Mouse (Mus musculus): ENCODE results near the gene Gm45717.
A peak's percentile ranks its signal among the peaks of the same experiment; 100 is the strongest.
"Not testable (repeated sequence)": the region's sequence is repeated elsewhere in the genome, so short reads cannot be mapped to it uniquely, and the experiment has no call there.

The Gm45717 gene

DNA sequence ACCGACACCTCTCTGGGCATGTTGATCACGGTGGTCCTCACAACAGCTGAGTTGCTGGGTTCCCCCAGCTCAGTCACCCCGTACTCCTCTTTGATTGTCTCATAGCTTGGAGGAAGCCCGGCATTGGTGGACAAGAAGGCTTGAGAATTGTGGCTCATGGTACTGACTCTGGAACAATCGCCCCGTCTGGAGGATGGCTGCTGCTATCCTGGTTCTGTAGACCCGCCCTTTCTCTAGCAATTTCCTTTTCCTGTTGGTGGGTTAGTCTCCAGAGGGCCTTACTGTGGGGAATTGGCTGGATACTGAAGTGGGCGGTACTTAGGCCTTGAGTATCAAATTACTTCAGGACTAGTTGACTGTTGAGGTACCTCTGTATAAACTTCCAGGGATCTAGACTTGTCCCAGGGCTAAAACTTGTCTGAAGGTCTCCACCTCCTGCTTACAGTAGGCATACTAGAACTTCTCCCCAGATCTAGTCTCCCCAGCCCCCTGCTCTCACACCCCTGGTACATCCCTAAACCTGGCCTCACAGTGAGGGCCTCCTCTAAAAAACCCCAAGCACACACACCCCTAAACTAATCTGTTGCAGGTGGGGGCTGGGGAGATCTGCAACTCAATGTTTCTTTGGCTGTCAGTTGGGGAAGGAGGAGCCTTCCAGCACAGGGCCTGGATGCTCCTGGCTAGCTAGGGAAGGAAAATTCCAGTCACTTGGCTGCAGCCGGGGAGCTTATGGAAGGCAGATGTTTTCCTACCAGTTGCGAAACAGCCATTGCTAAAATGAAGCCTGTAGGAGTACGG lies at the start of gene Gm45717, which contains the start of gene Ifitm2:
Gm45717 (minus strand) TSS at position 180 of the 798 bp plus-strand sequence.
Ifitm2 (minus strand) TSS at position 230 of the 798 bp plus-strand sequence.
- DNase-seq (ENCODE audit: low spot score): peak; percentile 67

DNA sequence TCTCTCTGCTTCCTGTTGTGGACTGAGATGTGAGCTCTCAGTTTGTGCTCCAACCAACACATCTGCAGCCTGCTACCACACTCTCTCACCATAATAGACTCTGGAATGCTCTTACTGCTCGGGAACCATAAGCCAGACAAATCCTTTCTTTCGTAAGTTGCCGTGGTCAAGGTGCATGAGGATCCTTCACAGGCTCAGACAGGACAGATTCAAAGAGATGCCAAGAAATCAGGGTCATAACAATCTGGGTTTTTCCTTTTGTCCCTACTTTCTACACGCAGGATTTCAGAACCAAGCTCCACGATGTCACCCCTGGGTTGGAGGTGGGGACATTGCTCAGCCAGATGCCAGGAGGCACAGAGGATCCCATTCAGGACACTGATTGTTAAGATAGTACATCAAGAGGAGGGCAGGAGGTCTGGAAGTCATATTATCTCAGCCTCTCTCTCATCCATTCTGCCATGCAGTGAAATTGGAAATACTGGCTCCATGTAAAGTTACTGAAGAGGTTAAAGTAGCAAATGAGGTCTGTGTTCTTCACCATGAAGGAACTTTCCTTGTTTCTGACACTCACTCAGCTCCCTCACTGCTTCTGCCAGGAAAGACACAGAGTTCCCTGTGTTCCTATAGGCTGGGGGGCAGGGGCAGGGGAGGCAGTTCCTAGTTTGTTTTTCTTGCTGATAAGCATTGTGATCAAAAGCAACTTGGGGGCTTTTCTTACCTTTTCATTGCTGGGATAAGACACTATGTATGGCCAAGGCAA lies 47.7 kb upstream of the Gm45717 start:
- DNase-seq (ENCODE audit: low spot score): no peak

DNA sequence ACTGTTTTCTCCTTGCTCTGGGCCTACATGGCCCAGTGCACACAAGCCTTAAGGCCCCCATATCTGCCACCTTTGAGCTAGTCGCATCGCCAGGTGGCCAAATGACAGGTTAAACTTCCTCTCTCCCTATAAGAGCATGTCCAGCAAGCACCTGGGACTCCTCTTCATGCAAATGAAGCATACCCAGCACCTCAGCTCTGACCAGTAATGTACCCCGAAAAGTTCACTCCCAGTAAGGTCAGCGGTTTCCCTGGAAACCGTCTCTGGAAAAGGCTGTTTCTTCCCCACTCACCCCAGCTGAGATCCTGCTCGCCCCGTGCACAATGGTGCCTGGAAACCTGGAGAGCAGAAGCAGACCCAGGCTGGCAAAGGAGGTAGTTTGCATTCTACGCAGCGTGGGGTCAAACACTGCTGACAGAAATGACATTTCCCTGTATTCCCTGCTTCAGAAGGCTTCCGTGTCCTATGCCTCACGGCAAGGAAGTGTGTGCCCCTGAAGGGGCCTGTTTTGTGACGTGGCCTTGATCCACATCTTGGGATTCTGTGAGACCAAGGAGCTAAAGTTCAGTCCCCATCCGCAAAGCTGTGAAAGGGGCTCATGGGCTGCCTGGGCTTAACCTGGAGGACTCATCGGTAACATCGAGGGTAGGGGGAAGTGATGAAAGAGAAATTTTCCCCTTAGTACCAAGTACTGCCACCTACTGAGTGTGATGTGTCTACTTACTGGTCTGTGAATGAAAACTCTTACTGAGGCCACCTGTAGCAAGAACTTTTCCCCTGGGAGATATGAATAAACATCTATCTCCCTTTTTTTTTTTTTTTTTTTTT lies 45.4 kb upstream of the Gm45717 start:
- no peak for DNase-seq (ENCODE audit: low spot score)

DNA sequence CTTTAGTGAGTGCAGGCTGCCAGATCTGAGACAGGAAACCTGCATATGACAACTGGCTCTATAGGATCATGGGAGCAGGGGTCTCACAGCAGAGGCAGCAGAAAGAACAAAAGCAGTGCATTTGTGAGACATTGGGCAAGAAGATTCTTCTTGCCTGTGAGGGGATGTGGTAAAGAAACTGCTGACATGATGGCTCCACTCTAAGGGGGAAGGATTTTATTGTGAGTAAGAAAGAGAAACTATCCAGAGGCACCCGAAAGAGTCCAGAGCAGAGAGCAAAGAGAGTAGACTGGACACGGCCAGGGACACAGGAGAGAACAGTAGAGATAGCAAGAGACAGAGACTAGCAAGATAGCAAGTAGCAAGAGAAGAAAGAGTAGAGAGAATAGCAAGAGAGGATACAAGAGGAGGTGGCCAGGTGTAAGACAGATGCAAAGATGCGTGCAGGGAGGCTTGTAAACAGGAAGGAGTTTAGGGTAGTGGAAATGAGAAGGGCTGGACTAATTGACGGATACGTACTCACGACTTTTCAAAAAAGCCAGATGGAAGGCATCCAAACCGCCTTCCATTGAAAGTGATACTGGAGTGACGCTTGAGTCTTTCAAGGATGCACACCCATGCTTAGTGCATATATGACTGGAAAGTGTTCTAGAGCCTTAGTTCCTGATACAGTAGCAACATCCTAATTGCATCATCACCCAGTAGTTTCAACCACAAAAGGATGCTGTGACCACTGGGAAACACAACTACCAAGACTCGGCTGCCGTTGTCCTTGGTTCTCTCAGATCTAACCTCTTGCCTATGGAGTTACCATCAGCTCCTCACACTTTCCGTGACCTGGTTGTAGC lies 43.3 kb upstream of the Gm45717 start:
- DNase-seq (ENCODE audit: low spot score): no peak

DNA sequence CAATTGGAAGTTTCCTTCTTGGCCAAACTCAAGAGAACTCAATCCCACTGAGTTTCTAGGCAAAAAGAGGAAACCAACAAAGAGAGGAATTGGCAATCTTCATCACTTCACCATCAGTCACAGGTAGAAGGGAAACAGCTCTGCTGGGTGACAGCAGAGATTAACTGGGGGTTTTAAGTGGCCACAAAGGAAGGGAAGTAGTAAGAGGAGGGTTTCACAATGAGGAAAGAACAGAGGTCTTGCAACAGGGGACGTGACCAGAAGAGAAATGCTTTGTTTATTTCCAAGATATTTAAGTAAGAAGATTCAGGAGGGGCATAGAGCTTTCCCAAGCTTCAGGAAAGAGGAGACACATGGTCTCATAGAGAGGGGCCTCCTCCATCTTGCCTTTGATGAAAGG lies 42.1 kb upstream of the Gm45717 start:
- DNase-seq (ENCODE audit: low spot score): no peak

DNA sequence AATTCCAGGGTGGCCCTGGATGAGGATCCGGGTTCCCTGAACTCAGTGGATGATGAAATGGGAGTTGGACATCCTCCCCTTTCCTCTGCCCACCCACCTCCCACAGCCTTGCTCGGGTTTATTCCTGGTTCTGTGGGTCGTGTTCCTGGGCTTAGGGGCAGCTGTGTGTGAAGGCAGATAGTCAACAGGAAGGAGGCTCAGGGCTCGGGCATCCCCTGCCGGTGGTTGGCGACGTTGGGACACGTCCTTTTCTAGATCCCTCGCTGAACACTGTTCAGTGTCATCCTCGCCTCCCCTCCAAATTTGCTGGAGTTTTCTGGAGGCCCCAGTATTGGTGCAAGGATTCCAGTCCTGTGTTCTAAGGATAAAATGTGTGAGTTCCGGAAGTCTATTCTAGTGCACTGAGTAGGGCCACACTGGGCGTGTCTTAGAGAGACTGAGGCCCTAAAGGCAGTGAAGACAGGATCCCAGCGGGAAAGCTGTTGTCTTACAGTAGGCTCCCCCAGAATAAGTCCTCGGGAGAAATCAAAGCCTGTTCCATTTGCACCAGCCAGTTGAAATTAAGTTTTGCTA lies 35.5 kb upstream of the Gm45717 start:
- DNase-seq (ENCODE audit: low spot score): no peak

DNA sequence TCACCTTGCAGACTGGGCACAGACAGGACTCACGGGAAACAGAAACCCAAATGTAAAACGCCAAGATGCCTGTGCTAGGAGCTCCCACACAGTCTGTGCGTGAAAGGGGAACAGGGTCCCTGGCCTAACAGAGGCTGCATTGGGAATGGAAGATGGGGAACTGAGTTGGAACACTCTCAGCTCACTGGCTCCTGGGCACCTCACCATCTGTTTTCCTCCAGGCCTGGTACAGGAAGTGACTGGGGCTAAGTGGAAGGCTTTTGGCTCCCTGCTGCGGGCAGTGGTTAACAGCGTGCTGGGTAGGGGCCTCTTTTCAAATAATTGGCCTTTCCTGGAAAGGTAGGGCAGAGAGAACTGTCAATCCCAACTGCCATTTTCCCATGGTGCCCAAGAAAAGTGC lies 34.9 kb upstream of the Gm45717 start:
- DNase-seq (ENCODE audit: low spot score): no peak

DNA sequence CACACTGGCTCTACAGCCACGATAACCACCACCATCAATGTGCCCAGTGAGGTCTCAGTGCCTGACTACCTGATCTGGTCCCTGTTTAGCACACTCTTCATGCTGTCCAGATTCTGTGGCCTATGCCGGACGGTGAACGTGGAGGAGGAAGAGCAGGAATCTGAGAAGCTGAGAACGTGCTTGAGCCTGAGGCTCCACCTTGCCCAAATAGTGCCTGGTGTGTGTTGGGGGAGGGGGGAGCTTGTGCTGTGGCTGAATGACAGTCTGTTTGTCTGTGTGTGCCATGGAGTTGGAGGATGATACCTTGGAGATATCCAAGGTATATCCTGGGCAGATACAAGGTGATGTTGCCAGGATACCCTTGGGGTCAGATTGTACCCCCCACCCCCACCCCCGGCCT lies 34.4 kb upstream of the Gm45717 start:
- no peak for DNase-seq (ENCODE audit: low spot score)

DNA sequence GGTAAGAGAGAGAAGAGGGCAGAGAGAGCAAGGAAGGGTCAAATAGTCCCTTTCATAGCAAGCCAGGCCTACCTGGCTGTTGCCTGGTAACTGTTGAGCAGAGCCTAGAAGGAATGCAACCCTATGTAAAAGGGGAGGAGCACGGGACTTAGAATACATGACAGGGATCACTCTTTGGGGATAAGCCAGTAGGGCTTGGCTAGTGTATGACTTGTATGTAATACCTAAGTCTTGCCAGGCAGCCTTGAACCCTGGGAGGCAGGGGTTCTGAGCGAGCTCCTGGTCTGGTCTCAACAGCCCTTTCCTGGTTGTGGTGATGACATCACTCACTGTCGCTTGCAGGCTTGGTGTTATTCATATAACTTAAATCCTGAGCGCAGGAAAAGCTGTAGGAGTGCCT lies 33.3 kb upstream of the Gm45717 start:
- no peak for DNase-seq (ENCODE audit: low spot score)

DNA sequence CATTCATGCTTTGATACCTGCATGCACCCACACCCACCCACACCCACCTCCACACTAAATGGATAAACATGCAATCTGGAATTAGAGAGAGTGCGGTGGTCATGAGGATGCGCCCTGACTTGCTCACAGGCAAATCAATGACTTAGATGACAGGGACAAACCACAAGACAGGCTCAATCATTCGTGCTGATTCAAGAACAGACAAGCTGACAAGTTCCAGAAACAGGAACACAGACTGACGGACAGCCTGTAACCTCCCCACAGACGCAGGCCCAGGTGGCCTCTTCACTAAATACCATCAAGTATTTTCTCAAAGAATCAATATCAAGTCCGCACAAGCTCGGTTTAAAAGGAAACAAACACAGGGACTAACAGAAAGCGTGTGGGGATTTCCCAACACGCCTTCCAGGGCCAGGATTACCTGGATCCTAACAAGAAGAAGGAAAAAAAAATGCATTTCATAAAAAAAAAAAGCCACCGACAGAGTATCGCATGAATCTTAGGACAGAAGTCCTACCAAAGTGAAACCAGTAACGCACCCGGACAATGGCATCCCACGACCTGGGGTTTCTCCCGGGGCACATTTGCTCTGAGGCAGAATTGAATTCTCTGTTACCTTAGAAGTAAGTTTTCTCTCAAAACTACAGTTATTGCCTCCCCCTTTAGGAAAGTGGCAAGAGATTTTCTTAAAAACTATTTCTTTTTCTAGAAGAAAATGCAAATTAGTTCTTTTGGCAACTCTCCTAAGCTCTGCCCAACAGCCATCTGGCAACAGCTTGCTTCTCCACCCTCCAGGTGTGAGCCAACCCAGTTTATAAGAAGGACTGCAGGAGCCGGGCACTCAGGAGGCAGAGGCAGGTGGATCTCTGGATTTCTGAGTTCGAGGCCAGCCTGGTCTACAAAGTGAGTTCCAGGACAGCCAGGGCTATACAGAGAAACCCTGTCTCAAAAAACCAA lies 31.7 kb upstream of the Gm45717 start:
- DNase-seq (ENCODE audit: low spot score): no peak

DNA sequence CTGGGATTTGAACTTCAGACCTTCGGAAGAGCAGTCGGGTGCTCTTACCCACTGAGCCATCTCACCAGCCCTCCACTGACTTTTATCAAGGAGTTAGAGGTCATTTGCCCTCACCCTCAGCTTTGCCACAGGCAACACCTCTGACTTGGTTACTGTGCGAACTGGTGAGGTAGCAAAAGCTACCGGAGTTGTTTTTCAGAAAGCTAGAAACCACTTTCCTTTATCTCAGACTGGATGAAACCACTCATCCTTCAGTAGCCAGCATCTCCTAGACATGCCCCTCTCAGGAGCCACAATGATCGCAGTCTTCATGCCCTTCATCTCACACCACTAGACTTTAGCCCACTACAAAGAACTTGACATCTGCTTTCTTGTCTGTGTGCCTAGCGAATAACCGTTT lies 27.2 kb upstream of the Gm45717 start:
- no peak for DNase-seq (ENCODE audit: low spot score)

DNA sequence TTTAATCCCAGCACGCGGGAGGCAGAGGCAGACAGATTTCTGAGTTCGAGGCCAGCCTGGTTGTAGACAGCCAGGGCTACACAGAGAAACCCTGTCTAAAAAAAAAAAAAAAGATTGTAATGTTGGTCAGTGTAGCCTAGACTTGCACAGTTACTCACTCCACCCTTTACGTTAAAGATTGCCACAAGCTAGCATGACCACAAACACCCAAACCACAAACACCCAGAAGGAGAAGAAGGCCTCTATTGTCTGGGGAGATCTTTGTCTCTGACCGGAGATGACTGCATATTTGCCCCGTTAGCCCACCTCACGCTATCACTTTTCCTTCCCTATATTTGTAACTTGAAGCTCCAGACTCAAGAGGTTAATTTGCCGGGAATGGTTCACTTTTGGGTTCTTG lies 26.0 kb upstream of the Gm45717 start:
- no peak for DNase-seq (ENCODE audit: low spot score)

DNA sequence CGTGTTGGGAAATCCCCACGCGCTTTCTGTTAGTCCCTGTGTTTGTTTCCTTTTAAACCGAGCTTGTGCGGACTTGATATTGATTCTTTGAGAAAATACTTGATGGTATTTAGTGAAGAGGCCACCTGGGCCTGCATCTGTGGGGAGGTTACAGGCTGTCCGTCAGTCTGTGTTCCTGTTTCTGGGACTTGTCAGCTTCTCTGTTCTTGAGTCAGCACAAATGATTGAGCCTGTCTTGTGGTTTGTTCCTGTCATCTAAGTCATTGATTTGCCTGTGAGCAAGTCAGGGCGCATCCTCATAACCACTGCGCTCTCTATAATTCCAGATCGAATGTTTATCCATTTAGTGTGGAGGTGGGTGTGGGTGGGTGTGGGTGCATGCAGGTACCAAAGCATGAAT lies 21.0 kb upstream of the Gm45717 start:
- not testable (repeated sequence) for DNase-seq (ENCODE audit: low spot score)

DNA sequence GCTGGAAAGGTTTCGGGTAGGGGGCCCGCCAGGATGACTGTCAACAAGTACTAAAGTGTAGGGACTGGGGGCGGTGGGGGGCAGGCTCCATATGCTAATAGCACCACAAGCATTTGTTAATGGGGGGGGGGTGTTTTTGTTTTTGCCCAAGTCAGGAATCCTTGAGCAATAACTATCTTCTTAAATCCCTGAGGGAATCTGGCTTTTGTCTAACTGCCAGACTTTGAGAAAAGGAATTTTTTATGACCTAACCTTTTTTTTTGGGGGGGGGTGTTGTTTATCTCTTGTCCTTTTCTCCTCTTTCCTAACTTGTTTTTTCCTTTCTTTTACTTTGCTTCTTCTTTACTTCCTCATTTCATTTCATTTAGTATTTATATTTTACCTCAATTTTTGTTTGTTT lies 19.7 kb upstream of the Gm45717 start:
- DNase-seq (ENCODE audit: low spot score): no peak

DNA sequence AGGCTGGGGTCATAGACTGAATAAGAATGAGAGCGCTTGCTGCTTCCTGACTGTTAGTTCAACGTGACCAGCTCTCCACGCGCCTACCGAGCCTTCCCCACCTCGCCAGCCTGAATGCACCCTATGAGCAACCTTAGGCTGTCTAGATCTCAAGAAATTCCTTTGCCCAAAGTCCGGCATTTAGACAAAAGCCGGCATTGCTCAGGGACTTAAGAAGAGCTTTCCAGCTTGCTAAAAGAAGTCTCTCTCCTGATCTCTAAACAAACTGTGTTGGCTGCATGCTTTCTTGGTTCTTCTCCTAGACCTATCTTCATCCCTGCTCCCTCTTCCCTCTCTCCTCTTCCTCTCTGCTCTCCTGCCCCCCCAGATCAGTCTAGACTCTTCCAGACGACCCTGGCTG lies 19.2 kb upstream of the Gm45717 start:
- DNase-seq (ENCODE audit: low spot score): no peak

DNA sequence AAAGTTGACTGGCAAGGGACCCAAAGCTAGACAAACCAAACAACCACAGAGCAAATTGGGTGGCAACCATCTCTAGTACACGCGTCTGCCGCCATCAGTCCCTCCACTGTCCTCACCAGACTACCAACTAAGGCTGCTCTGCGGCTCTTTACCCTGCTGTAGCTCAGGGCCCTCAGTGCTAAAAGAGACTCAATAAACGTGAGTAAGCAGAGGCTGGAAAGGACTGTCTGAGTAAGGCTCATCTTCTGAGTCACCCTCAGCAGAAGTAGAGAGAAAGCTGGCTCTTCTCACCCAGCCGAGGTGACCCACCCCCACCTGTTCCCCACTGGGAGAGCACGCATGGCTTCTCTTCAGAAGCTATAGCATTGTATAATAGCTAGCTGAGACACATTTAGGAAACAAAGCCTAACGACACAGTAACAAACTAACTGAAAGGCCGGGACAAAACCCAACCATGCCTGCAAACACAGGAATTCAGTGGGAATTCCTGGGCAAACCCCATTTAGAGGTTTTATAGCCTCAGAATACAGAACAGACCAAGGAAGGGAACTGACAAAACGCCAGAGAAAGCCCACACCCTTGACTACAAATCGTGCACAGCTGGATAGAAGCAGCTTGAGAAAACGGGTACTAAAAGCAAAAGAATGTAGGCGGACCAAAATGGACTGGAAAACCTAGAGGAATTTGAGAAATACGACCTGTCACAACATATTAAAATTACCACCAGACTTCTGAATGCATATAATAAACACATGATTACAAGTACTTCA lies 17.8 kb upstream of the Gm45717 start:
- no peak for DNase-seq (ENCODE audit: low spot score)

DNA sequence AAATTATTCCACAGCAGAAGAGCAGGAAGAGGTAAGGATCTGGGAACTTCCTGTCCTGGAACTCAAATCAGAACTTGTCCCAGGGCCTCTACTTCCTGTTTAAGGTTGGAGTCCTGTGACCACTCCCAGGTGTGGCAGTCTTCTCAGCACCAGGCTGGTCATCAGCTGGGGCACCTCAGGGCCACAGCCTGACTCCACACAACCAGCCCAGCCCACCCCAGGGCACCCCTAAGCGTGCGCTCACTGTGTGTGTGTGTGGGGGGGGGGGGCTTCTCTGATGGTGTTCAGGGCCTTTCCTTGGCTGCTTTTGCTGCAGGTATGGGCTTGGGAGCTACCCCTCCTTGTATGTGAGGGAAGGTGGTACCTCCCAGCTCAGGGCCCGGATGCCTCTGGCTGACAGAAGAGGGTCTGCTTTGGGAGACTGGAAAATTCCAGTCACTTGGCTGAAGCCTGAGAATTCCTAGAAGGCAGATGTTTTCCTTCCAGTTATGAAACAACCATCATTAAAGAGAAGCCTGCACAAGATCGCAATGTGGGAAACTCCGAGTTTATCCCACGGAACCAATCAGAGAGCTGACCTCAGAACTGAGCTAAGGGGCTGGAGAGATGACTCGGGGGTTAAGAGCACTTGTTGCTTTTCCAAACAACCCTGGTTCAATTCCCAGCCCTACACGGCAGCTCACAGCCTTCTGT lies 15.9 kb upstream of the Gm45717 start:
- DNase-seq (ENCODE audit: low spot score): no peak

DNA sequence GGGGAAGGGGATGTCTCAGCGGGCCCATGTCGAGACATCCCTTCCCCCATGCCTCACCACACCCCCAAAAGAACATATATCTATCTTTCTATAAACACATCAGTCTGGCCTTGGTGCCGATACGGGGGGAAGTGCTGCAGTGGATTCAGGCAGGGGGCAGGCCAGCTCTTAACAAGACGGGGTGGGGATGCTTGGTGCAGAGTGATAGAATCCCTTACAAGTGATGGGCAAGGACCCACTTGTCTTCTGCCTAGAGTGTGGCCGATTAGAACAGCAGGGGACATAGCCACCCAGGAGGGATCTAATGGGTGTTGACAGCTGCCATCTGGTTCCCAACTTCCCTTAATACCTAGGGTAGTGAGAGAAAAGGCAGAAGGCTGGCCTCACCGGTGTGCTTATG lies 15.2 kb upstream of the Gm45717 start:
- no peak for DNase-seq (ENCODE audit: low spot score)

DNA sequence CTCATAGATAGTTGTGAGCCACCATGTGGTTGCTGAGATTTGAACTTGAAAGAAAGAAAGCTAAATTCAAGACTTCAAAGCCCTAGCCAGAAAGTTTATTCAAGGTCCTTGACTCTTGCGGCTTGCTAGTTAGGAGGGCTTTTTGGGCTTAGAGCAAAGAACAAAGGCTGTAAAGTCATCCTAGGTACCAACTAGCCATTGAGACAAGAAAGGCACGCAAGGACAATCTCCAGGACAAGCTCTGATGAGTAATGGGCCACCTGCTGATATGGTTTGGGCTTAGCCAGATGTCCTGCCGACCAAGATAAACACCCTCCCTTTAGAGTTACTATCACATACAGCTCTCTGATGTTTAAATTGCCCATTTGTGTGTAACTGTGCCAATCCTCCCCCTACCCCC lies 13.0 kb upstream of the Gm45717 start:
- not testable (repeated sequence) for DNase-seq (ENCODE audit: low spot score)

Measured in urinary bladder, postnatal 25 days (tissue).